Mouse (Mus musculus): ENCODE data around the gene Ppp1r13b.

Ppp1r13b gene

DNA sequence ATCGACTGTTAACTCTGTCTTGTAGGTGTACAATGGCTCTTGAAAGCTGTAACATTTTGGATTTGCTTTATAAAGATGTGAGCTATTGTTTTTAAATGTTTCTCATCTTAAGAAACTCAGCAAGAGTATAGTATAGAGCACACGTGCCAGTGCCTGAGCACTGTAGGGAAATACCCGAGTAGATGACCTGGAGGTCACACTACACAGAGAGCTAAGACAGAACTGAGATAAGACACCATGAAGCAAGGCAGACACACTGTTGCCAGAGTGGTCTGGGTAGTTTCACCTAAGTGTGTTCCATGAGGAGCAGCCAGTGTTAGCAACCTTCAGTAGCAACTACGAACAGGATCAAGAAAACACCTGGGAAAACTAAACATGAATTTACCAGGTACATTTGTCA is 25.1 kb downstream of the Ppp1r13b start:
- in situ Hi-C loops (cut with MboI, MseI): no loop called here

DNA sequence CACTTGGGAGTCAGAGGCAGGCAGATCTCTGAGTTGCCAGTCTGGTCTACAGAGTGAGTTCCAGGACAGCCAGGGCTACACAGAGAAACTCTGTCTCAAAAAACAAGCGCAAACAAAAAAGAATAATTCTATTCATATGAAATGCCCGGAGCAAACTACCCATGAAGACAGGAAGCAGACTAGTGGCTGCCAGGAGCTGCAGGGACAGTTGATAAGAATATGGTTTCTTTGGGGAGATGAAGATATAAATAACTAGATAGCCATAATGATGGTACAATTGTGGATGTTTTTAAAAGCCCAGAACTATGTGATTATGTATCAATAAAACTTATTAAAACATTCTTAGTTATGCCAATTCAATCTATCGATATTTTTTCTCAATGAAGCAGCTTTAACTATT is 25.9 kb downstream of the Ppp1r13b start:
- in situ Hi-C loops (cut with MboI, MseI): no loop called here

GRCm38 (mm10) chr12:111878213-111878612 is 29.7 kb downstream of the Ppp1r13b start:
- in situ Hi-C loops (cut with MboI, MseI): loop anchor here (5.0 kb wide), 1 partner anchor 74 kb away; no protein-coding TSS in a partner anchor

DNA sequence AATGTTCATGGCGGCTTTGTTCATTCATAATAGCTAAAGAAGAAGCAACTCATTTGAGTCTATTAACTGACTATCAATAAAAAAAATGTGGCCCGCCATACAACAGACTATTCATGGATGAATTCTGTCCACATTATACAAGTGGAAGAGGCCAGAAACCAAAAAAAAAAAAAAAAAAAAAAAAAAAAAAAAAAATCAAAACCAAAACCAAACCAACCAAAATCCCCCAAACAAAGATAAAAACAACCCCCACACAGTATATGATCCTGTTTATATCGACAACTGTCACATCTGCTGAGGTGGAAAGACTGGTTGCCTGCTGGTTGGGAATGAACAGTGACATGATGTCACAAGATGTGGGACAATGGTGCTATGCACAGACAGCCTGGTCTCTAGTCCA is 32.4 kb downstream of the Ppp1r13b start:
- in situ Hi-C loops (cut with MboI, MseI): loop anchor here (5.0 kb wide), 1 partner anchor 77 kb away; no protein-coding TSS in a partner anchor

DNA sequence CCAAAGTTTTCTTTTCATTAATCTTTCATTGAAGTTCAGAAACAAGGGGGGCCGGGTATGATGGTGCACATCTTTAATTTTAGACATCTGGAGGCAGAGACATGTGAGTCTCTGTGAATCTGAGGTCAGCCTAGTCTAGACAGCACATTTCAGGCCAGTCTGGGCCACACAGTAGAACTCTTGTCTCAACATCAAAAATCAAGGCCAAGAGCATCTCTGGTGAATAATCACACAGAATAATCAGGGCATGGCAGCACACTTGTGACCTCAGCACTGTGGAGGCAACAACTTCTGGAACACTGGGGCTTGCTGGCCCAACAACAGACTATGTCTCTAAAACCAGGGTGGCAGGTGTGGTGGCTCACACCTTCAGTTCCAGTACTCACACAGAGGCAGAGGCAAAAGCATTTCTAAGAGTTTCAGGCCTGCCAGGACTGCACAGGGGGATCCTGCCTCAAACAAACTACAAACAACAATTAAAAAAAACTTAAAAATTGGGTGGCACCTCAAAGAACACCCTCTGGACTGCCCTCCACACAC is 33.2 kb downstream of the Ppp1r13b start:
- in situ Hi-C loops (cut with MboI, MseI): loop anchor here (5.0 kb wide), 1 partner anchor 78 kb away; no protein-coding TSS in a partner anchor

DNA sequence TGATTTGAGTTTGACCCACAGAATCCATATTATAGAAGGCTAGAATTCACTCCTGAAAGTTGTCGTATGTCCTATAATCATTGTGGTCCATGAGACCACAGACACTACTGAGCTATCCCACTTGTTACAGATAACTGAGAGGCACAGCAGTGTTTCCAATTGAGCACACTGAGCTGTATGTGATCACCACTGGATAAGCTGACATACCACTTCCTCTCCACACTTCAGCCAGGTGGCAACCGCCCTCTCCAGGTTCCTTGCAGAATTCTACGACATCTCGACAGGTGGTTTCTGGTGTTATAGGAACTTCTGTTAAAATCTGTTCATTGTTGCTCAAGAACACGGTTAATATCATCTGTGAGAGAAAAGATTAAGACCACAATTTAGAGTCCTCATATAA is 35.8 kb downstream of the Ppp1r13b start:
- in situ Hi-C loops (cut with MboI, MseI): no loop called here

DNA sequence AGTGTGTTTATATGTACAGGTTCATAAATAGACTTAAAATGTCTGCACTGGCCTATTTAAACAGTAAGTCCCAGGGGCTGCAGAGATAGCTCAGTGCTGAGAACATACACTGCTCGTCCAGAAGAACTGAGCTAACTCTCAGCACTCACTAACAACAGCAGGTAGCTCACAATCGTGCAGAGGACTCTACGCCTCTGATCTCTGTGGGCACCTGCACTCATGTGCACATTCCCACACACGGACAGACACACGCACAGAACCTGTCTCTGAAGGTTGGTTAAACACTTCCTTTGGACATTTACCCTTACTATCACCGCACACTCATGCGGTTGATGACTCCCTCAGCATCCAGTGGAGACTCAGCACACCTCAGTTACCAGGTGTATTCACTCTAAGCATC is 37.1 kb downstream of the Ppp1r13b start:
- in situ Hi-C loops (cut with MboI, MseI): no loop called here

GRCm38 (mm10) chr12:111869806-111870205 is 38.1 kb downstream of the Ppp1r13b start:
- in situ Hi-C loops (cut with MboI, MseI): no loop called here

DNA sequence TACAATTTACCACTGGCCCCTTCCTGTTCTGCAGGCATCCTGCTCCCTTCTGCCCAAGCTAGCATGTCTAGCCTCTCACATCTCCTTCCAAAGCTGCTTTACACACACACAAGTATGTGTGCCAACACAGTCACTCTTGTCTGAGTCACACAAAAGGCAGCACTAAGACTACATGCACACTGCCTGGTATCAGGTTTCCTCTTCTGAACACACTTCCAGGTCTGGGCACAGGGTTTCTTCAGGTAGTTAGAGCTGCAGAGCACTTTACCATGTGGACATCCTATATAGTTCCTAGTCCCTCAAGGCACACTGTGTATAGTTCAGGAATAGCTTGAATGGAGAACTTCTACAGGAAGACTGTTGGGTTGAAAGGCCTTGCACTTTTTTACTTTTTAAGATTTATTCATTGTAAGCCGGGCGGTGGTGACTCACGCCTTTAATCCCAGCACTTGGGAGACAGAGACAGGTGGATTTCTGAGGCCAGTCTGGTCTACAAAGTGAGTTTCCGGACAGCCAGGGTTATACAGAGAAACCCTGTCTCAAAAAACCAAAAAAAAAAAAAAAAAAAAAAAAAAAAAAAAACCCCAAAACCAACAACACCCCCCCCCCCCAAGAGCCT is 43.6 kb downstream of the Ppp1r13b start:
- in situ Hi-C loops (cut with MboI, MseI): no loop called here

DNA sequence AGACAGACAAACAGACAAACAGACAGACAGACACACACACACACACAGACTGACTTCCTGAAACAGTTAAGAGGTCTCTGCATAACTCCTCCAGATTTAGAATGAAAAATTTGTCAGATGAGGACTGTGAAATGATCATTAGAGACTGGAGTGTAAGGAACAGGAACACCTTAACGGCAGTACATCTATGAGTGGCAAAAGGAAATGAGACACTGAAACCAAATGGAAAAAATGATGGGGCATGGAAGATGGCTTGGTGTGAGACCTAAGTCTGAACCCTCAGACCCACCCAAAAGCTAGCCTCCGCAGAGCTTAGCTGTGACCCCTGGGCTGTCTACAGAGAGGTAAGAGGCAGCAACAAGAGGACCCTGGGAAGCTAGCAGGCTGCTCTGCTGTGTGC is 52.5 kb downstream of the Ppp1r13b start:
- in situ Hi-C loops (cut with MboI, MseI): no loop called here

GRCm38 (mm10) chr12:111853546-111853945 is 54.4 kb downstream of the Ppp1r13b start:
- in situ Hi-C loops (cut with MboI, MseI): no loop called here

- in situ Hi-C loops (cut with MboI, MseI): no loop called here
Measured at GRCm38 (mm10) chr12:111853011-111853436, 54.9 kb downstream of the Ppp1r13b start.

DNA sequence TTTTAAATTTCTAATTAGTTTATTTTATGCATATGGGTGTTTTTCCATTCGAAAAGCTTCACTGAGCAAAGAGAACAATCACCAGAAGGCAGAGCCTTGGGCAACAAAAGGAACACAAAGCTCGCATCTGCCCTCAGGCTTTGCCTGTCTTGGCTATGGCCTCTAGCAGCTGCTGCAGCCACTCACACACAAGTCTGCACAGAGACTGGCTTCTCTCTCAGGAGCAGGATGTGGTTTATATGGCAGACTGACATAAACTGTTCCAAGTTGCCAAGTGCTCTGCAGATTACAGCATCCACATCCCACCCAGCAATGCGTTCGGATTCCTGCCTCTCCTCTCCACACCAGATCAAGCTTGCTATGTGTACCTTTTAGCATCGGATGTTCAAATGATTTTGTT is 56.2 kb downstream of the Ppp1r13b start:
- in situ Hi-C loops (cut with MboI, MseI): no loop called here

- in situ Hi-C loops (cut with MboI, MseI): no loop called here
Measured at GRCm38 (mm10) chr12:111851235-111851634, 56.7 kb downstream of the Ppp1r13b start.

DNA sequence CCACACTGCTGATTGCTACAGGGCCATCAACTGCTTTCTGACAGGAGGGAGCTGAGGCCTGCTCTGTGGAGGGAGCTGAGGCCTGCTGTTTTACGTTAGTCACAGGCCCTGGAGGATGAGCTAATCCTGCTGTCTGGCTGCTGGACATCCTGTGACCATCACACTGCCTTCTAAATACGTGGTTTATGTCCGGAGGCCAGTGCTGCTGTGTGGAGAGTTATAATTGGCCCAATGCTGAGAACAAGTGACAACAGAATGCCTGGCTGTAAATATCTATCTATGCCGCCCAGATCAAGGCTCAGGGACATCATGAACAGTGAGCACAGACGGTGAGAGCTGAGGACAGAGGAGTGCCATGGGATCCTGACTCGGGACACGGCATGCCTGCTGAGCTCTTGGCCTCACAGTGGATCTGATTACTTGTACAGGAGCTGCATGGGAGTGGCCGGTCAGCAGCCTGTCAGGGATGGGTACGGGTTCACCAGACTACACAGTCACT is 59.6 kb downstream of the Ppp1r13b start:
- in situ Hi-C loops (cut with MboI, MseI): no loop called here

DNA sequence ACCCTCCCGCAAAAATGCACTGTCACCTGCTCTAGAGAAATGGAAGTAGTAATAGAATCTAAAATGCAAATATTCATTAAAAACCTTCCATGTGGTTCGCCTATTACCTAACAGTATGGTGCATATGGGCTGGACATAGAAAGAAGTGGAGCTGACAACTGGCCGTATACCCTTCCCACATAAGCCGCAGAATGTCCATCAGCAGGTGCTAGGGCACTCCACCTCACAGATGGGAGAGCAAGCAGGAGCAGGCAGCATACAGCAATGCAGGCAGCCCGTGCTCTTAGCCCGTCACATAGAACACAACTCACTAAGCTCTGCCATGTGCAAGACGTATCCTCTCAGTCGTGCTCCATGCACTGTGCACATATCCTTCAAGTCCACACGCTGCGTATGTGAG is 61.1 kb downstream of the Ppp1r13b start:
- in situ Hi-C loops (cut with MboI, MseI): no loop called here

GRCm38 (mm10) chr12:111845953-111846352 is 62.0 kb downstream of the Ppp1r13b start:
- in situ Hi-C loops (cut with MboI, MseI): no loop called here

DNA sequence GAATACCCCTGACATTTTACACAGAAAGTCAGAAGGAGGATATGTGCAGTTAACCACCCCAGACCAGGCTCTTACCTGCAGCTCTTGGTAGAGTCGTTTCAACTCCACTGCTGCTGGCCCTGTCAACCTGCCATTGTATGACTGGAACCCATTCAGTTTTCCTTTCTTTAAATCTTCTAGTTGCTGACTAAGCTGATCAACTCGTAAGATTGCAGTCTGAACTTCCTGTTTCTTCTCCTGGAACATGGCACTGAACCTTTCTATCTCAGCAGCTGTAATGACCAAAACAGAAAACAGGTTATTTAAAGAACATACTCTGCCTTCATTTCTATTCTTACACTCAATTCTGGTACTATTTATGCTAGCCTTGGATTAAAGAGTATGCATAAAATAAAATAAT is 64.4 kb downstream of the Ppp1r13b start:
- in situ Hi-C loops (cut with MboI, MseI): no loop called here

- in situ Hi-C loops (cut with MboI, MseI): no loop called here
Measured at GRCm38 (mm10) chr12:111842565-111843433, 65.1 kb downstream of the Ppp1r13b start.

- in situ Hi-C loops (cut with MboI, MseI): no loop called here
Measured at GRCm38 (mm10) chr12:111833457-111833856, 74.5 kb downstream of the Ppp1r13b start.

DNA sequence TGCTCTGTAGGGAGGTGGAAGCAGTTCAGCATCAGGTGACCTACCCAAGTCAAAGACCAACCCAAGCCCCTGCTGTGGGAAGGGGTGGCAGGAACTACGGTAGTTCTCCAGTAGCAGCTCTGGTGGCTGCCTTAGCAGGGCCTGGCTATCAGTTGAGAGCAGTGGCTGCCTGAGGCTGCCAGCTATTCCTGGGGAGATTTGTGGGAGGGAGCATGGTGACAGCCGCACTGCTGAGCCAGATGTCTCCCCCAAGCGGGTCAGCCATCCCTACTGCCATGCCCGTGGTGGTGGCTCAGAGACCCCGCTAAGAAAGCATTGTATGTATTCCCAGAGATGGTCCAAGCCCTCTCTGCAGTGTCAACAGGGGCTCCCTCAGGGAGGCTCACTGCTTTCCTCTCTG is 75.3 kb downstream of the Ppp1r13b start:
- in situ Hi-C loops (cut with MboI, MseI): no loop called here

DNA sequence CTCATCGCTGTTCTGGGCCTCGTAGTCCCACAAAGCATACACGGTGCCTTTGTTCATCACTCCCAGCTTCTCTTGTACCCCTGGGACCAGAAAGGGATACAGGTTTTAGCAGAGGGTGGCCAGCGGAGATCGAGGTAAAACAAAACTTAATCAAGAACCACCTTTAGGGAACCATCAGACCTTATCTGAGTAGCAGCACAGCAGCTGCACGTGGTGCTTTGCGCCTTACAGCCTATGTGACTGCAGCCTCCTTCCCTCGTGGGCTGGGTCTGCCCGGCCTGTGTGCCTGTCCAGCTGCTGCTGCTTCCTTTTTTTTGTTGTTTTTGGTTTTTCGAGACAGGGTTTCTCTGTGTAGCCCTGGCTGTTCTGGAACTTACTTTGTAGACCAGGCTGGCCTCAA is 77.5 kb downstream of the Ppp1r13b start:
- in situ Hi-C loops (cut with MboI, MseI): no loop called here

- in situ Hi-C loops (cut with MboI, MseI): no loop called here
Measured at GRCm38 (mm10) chr12:111829954-111830353, 78.0 kb downstream of the Ppp1r13b start.
